Mouse (Mus musculus) heart, embryonic 14.5 days (tissue): ENCODE data around the gene Col15a1. TPM values are rescaled to one million over a fixed set of nuclear protein-coding genes. Genes with fewer than 3 reads are reported as not detected.

Experiments
- ATAC-seq: fragments of 200-750 bp; cut with Nextera tagmentation; 2 replicates; pipeline ENCODE4 v1.8.0; 2017; ENCODE audit warnings: low read depth, moderate TSS enrichment; ENCODE audit not compliant: insufficient number of reproducible peaks, insufficient read depth, low FRiP score
- H3K27ac ChIP-seq, 2 experiments: fragments of 200-500 bp in 1 of 2; fragments of 300-500 bp in 1 of 2; sonication (generic) in 1 of 2; replicated peaks in 1 of 2; 2 replicates each; pipeline ENCODE4 v1.5.1; 2012 to 2014; ENCODE audit warnings: low read depth in 2 of 2, low read length in 2 of 2, control low read depth in 1 of 2, mild to moderate bottlenecking in 1 of 2, mixed read lengths in 1 of 2; ENCODE audit not compliant: control insufficient read depth in 1 of 2, insufficient read depth in 1 of 2
- H3K27me3 ChIP-seq: fragments of 300-500 bp; sonication (generic); 2 replicates; pipeline ENCODE4 v1.6.1; 2014; ENCODE audit warnings: mild to moderate bottlenecking, low read length, control low read depth; ENCODE audit not compliant: control insufficient read depth, insufficient read depth
- H3K36me3 ChIP-seq: fragments of 300-500 bp; sonication (generic); 2 replicates; pipeline ENCODE4 v1.6.1; 2014; ENCODE audit warnings: mild to moderate bottlenecking, control low read depth, low read length, mixed read lengths; ENCODE audit not compliant: control insufficient read depth, insufficient read depth
- H3K4me1 ChIP-seq, 2 experiments: fragments of 200-500 bp in 1 of 2; fragments of 300-500 bp in 1 of 2; sonication (generic) in 1 of 2; 2 replicates each; pipeline ENCODE4 v1.6.1; 2012 to 2014; ENCODE audit warnings: low read length in 2 of 2, control low read depth in 1 of 2, mixed read lengths in 1 of 2; ENCODE audit not compliant: control insufficient read depth in 2 of 2, insufficient read depth in 2 of 2
- H3K4me2 ChIP-seq: fragments of 300-500 bp; sonication (generic); 2 replicates; pipeline ENCODE4 v1.6.1; 2014; ENCODE audit warnings: mild to moderate bottlenecking, low read length
- H3K4me3 ChIP-seq, 2 experiments: fragments of 200-500 bp in 1 of 2; fragments of 300-500 bp in 1 of 2; sonication (generic) in 1 of 2; 2 replicates each; pipeline ENCODE4 v1.5.1; 2012 to 2014; ENCODE audit warnings: low read length in 2 of 2, mild to moderate bottlenecking in 2 of 2, control low read depth in 1 of 2, low read depth in 1 of 2, moderate library complexity in 1 of 2; ENCODE audit not compliant: control insufficient read depth in 1 of 2, insufficient read depth in 1 of 2
- H3K9ac ChIP-seq: fragments of 300-500 bp; sonication (generic); 2 replicates; pipeline ENCODE4 v1.6.1; 2014; ENCODE audit warnings: mild to moderate bottlenecking, low read length
- H3K9me3 ChIP-seq: fragments of 300-500 bp; sonication (generic); 2 replicates; pipeline ENCODE4 v1.6.1; 2016; ENCODE audit warnings: low read length, control low read depth; ENCODE audit not compliant: control insufficient read depth
- WGBS: fragments of 180-500 bp; shearing (Covaris S2); extraction: QIAGEN DNeasy Blood & Tissue Kit; methylation state at CpG from one replicate; pipeline ENCODE4 v1.1.7; 2014; 5-methylcytosine and 5-hydroxymethylcytosine counted together
- polyA plus RNA-seq: library from polyadenylated mRNA; unstranded; fragments of >200 nt; fragmentation: Nextera tagmentation; extraction: Ambion mirVana; gene quantifications from 2 replicates; pipeline ENCODE4 v1.2.1, GENCODE M21; 2014

The Col15a1 gene
- polyA plus RNA-seq, 1 experiment from 2014 or later, result 8.0 TPM

GRCm38 (mm10) chr4:47218828-47219227 is 10.9 kb downstream of the Col15a1 start:
- H3K36me3 ChIP-seq, result no peaks in the 10 kb centered on the region
- H3K4me3 ChIP-seq, result no peak overlapping the region
- H3K9me3 ChIP-seq, result no peaks in the 10 kb centered on the region
- no peaks in the 10 kb centered on the region for H3K4me1 ChIP-seq
- H3K4me2 ChIP-seq, result no peak overlapping the region
- ATAC-seq, result no peak
- no peak overlapping the region for H3K27ac ChIP-seq
- no peak overlapping the region for H3K9ac ChIP-seq
- 88% methylated on average over 1 of the region's 1 CpGs for WGBS
- no peaks in the 10 kb centered on the region for H3K27me3 ChIP-seq

DNA sequence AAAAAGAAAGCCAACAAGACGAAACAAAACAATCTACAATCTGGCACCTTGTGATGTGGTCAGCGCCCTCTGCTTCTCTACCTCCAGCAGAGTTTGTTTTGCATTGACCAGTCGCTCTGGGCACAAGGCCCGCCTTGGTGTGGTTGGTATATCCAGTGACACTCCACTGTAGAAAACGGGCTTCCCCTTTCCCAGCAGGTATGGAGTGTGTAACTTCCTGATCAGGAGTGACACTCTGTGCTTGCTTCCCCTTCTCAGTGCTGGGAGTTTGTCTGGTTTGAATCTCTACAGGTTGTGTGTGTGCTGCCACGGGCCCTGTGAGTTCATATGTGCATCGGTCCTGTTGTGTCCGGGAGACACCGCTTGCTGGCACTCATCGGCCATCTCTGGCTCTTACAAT is 11.4 kb downstream of the Col15a1 start:
- Histone ChIP-seq H3K27me3 (no peaks in the 10 kb centered on the region), H3K27ac (no peak overlapping the region), H3K4me2 (no peak overlapping the region), H3K36me3 (no peaks in the 10 kb centered on the region), H3K4me3 (no peak overlapping the region), H3K4me1 (no peaks in the 10 kb centered on the region), H3K9ac (no peak overlapping the region), H3K9me3 (no peaks in the 10 kb centered on the region)
- 82% methylated on average over 10 of the region's 10 CpGs for WGBS
- ATAC-seq, result no peak

- ATAC-seq, result no peak
- H3K4me1 ChIP-seq, result no peaks in the 10 kb centered on the region
- 77% methylated on average over 3 of the region's 3 CpGs for WGBS
- H3K9me3 ChIP-seq, result no peaks in the 10 kb centered on the region
- no peaks in the 10 kb centered on the region for H3K27me3 ChIP-seq
- no peak overlapping the region for H3K4me3 ChIP-seq
- H3K36me3 ChIP-seq, result no peaks in the 10 kb centered on the region
- no peak overlapping the region for H3K27ac ChIP-seq
- H3K4me2 ChIP-seq, result no peak overlapping the region
- H3K9ac ChIP-seq, result no peak overlapping the region
These were observed 12.6 kb downstream of the Col15a1 start for GRCm38 (mm10) chr4:47220544-47220943.

DNA sequence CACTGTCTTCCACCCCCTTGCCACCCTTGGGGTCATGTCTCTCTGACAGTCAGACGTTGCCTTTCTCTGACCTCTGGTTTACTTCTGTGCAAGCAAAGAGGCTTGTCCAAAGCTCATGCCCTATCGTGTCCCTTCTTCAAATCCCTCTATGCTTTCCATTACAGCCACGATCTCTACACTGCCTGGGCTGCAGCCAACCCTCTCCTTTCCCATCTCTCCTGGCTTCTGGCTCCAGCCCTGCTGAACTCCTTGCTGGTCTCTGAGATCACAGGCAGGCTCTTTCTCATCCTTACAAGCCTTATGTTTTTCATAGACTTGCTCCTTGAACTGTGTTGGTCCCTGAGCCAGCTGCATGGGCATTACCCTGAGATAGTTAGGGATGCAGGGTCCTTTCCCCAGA is 14.2 kb downstream of the Col15a1 start:
- no peak overlapping the region for H3K9ac ChIP-seq
- H3K36me3 ChIP-seq, result no peaks in the 10 kb centered on the region
- no peak for ATAC-seq
- WGBS, result 63% methylated on average over 3 of the region's 3 CpGs
- no peaks in the 10 kb centered on the region; the same call in 1 of the 2 replicates for H3K27me3 ChIP-seq
- H3K4me2 ChIP-seq, result no peak overlapping the region
- H3K9me3 ChIP-seq, result no peaks in the 10 kb centered on the region
- no peak overlapping the region for H3K27ac ChIP-seq
- H3K4me1 ChIP-seq, result no peaks in the 10 kb centered on the region; a peak in 1 of 4 replicates
- no peak overlapping the region for H3K4me3 ChIP-seq

- Histone ChIP-seq H3K9me3 (no peaks in the 10 kb centered on the region), H3K4me2 (no peak overlapping the region), H3K4me3 (no peak overlapping the region), H3K27ac (no peak overlapping the region), H3K4me1 (peaks cover 8% of the 10 kb centered on the region in 2 experiments), H3K36me3 (no peaks in the 10 kb centered on the region), H3K27me3 (no peaks in the 10 kb centered on the region; the same call in 1 of the 2 replicates), H3K9ac (no peak overlapping the region)
- 71% methylated on average over 6 of the region's 6 CpGs for WGBS
- ATAC-seq, result no peak
These were observed 18.0 kb downstream of the Col15a1 start for GRCm38 (mm10) chr4:47225920-47226319.

DNA sequence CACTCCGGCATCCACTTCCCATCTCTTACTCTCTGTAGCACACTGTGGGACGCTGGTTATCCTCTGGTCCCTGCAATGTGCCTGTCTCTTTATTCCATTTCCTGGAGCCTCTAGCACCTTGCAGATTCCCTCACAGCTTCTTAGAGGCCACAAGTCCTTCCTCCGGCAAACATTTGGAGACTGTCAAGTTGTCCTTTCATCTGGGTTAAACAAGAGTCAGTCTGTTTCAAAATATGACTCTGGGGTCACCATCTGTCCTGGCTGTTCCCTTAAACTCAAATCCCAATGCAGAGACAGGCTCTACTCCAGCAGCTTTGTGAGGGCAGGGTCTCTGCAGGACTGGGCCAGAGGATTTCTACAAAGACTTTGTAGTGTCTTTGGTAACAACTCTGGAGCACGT is 19.1 kb downstream of the Col15a1 start:
- Histone ChIP-seq H3K9me3 (no peaks in the 10 kb centered on the region), H3K27me3 (no peaks in the 10 kb centered on the region; the same call in 1 of the 2 replicates), H3K4me3 (no peak overlapping the region), H3K4me1 (peaks cover 8 to 11% of the 10 kb centered on the region in 2 experiments), H3K27ac (no peak overlapping the region), H3K4me2 (no peak overlapping the region), H3K9ac (no peak overlapping the region), H3K36me3 (no peaks in the 10 kb centered on the region)
- ATAC-seq, result no peak
- 67% methylated on average over 4 of the region's 4 CpGs for WGBS

- WGBS, result 29% methylated on average over 6 of the region's 6 CpGs
- H3K27me3 ChIP-seq, result no peaks in the 10 kb centered on the region; the same call in 1 of the 2 replicates
- H3K4me1 ChIP-seq, result peaks cover 8 to 11% of the 10 kb centered on the region in 2 experiments
- H3K9me3 ChIP-seq, result no peaks in the 10 kb centered on the region
- no peaks in the 10 kb centered on the region for H3K36me3 ChIP-seq
- no peak overlapping the region for H3K9ac ChIP-seq
- ATAC-seq, result 0 out of 2 replicates have a peak, but pooled peaks have one; percentile 4
- no peak overlapping the region for H3K4me3 ChIP-seq
- H3K27ac ChIP-seq, result no peak overlapping the region; a peak in 1 of 4 replicates
- H3K4me2 ChIP-seq, result peak overlapping the region; percentile 4; the same call in 1 of the 2 replicates
These were observed 19.8 kb downstream of the Col15a1 start for GRCm38 (mm10) chr4:47227756-47228155.

- Histone ChIP-seq H3K4me1 (peaks cover 12 to 15% of the 10 kb centered on the region in 2 experiments), H3K4me2 (no peak overlapping the region), H3K9ac (no peak overlapping the region), H3K27ac (no peak overlapping the region), H3K4me3 (no peak overlapping the region), H3K27me3 (no peaks in the 10 kb centered on the region; the same call in 1 of the 2 replicates), H3K9me3 (no peaks in the 10 kb centered on the region), H3K36me3 (no peaks in the 10 kb centered on the region)
- 85% methylated on average over 5 of the region's 5 CpGs for WGBS
- ATAC-seq, result no peak
These were observed 21.0 kb downstream of the Col15a1 start for GRCm38 (mm10) chr4:47228945-47229344.
